Mouse (Mus musculus) cerebellum, adult 9-11 months (tissue): ENCODE data around the gene Ctnnd2.

Source experiments
- DNase-seq: peaks from one replicate; pipeline ENCODE4 v3.0.0; 2022

Ctnnd2 gene

GRCm38 (mm10) chr15:30268822-30269221, 96.4 kb downstream of the Ctnnd2 start:
- DNase-seq = no peak

- no peak for DNase-seq
These were observed 98.8 kb downstream of the Ctnnd2 start for GRCm38 (mm10) chr15:30271141-30271572.

GRCm38 (mm10) chr15:30272326-30272725, 99.9 kb downstream of the Ctnnd2 start:
- DNase-seq = no peak

- no peak for DNase-seq
These were observed 103.3 kb downstream of the Ctnnd2 start for GRCm38 (mm10) chr15:30275721-30276120.

- DNase-seq = no peak
These were observed 104.3 kb downstream of the Ctnnd2 start for GRCm38 (mm10) chr15:30276691-30277090.

GRCm38 (mm10) chr15:30278610-30279009, 106.2 kb downstream of the Ctnnd2 start:
- DNase-seq = no peak

- DNase-seq = peak; percentile 62
These were observed 113.3 kb downstream of the Ctnnd2 start for GRCm38 (mm10) chr15:30285572-30286244.

GRCm38 (mm10) chr15:30286245-30286642, 113.9 kb downstream of the Ctnnd2 start:
- peak; percentile 84 for DNase-seq

- DNase-seq = no peak
These were observed 130.4 kb downstream of the Ctnnd2 start for GRCm38 (mm10) chr15:30302824-30303223.

GRCm38 (mm10) chr15:30306437-30306836, 134.0 kb downstream of the Ctnnd2 start:
- no peak for DNase-seq

- no peak for DNase-seq
These were observed 150.2 kb downstream of the Ctnnd2 start for GRCm38 (mm10) chr15:30322543-30322942.

GRCm38 (mm10) chr15:30333336-30334310, 161.2 kb downstream of the Ctnnd2 start:
- no peak for DNase-seq

- no peak for DNase-seq
These were observed 166.3 kb downstream of the Ctnnd2 start for GRCm38 (mm10) chr15:30338585-30339197.

- no peak for DNase-seq
These were observed 173.4 kb downstream of the Ctnnd2 start for GRCm38 (mm10) chr15:30345754-30346153.

- no peak for DNase-seq
These were observed 192.1 kb downstream of the Ctnnd2 start for GRCm38 (mm10) chr15:30364491-30364890.

- no peak for DNase-seq
These were observed 197.6 kb downstream of the Ctnnd2 start for GRCm38 (mm10) chr15:30369997-30370396.

GRCm38 (mm10) chr15:30371151-30371550, 198.8 kb downstream of the Ctnnd2 start:
- DNase-seq = no peak

- DNase-seq = no peak
These were observed 201.3 kb downstream of the Ctnnd2 start for GRCm38 (mm10) chr15:30373654-30374215.

- no peak for DNase-seq
These were observed 202.5 kb downstream of the Ctnnd2 start for GRCm38 (mm10) chr15:30374907-30375306.

GRCm38 (mm10) chr15:30383075-30383842, 210.9 kb downstream of the Ctnnd2 start:
- DNase-seq = no peak

GRCm38 (mm10) chr15:30384386-30384785, 212.0 kb downstream of the Ctnnd2 start:
- DNase-seq = no peak

GRCm38 (mm10) chr15:30386489-30386888, 214.1 kb downstream of the Ctnnd2 start:
- no peak for DNase-seq
